Mouse (Mus musculus): ENCODE data around the gene Lars2. TPM values are rescaled to one million over a fixed set of nuclear protein-coding genes. Genes with fewer than 3 reads are reported as not detected.
"Not testable (repeated sequence)": the region's sequence is repeated elsewhere in the genome, so short reads cannot be mapped to it uniquely, and the experiment has no call there.

Lars2 gene
- total RNA-seq (2021): 10 to 100 TPM; 43.7 to 51.3 TPM
- long read RNA-seq, experiment 1, transcript Lars2-201 (21 exons, 3,894 nt): major isoform, 18 of 22 reads
- long read RNA-seq, experiment 1, partial matches to known transcripts: 4 of 22 reads
- long read RNA-seq, experiment 1, other reads (novel, unspliced or antisense): 0 of 22 reads
- long read RNA-seq, experiment 2, transcript Lars2-201 (21 exons, 3,894 nt): major isoform, 19 of 25 reads
- long read RNA-seq, experiment 2, partial matches to known transcripts: 6 of 25 reads
- long read RNA-seq, experiment 2, other reads (novel, unspliced or antisense): 0 of 25 reads

- intact Hi-C loops (cut with DNase I): loop anchor here (5.0 to 10.0 kb wide), 2 partner anchors 105 to 212 kb away; partner anchors contain the start of genes Clec3b and Tmem158
- DNase-seq: peak; percentile 91 to 95
Observed at GRCm38 (mm10) chr9:123366708-123367385, at the start of gene Lars2. Gene Lars2, plus strand, starts transcription at chr9:123366927.

DNA sequence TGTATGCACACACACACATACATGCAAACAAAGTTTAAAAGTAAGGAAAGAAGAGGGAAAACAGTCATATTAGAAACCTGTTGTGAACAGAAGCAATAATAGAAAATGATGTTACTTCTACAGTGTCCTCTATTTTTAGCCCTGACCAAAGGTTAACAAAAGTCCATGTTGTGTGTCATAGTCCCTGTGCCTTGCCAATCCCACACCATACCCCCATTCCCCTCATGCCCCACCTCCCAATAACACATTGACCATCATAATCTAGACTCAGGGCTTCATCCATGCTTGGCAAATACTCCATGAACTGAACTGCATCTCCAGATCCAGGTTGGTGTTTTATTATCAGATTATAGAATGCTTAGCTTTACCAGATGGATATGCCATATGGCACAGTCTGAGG is 40.6 kb upstream of the Lars2 start:
- intact Hi-C loops (cut with DNase I): no loop called here
- DNase-seq: no peak

DNA sequence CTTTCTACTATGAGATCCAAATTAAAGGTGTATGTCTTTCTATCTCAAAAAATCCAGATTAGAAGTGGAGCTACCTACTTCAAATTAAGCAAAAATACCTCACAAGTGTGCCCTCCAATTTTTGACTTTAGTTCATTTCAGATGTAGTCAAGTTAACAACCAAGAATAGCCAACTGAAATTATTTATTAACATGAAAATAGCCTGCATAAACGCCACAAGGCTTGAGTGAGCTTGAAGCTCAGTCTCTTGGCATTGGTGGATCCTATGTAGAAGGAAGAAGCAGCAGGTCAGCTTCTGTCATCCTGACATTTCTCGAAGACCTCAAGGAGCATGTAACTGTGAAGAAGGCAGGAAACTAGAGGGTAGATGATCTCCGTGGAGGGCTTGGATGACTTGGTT is 38.4 kb upstream of the Lars2 start:
- intact Hi-C loops (cut with DNase I): no loop called here
- no peak for DNase-seq

- no peak for DNase-seq
- intact Hi-C loops (cut with DNase I): no loop called here
Observed at GRCm38 (mm10) chr9:123329831-123330230, 36.9 kb upstream of the Lars2 start.

- intact Hi-C loops (cut with DNase I); DNase-seq: not testable (repeated sequence)
Observed at GRCm38 (mm10) chr9:123330271-123330670, 36.5 kb upstream of the Lars2 start.

- intact Hi-C loops (cut with DNase I): no loop called here
- DNase-seq: no peak
Observed at GRCm38 (mm10) chr9:123333479-123333878, 33.2 kb upstream of the Lars2 start.

DNA sequence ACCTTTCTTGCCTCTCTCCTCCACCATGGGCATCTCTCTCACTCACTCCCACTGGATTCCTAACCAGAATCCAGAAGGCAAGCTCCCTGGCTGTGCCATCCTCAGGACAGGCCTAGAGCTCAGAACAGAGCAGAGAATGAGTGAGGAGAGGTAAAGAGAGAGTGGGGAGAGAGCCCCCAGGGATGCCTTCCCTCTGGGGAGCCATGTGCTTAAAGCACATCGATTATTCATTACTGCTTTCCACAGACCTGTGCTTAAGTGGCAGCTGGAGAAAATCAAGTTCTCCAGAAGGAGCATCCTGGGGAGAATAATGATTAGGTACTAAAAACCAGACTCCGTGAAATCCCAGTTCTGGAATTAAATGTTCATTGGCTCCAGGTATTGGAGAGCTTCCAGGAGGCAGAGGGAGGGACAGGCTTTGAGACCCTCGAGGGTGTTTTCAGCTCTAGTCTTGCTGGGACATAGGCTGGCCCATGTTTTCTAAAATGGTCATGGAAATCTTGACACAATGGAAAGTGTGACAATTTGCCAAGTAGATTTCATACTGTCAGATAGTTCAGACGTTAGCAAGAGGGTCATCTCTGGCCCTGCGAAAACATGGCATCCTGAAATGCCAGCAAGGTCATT is 31.6 kb upstream of the Lars2 start:
- intact Hi-C loops (cut with DNase I): no loop called here
- no peak for DNase-seq

DNA sequence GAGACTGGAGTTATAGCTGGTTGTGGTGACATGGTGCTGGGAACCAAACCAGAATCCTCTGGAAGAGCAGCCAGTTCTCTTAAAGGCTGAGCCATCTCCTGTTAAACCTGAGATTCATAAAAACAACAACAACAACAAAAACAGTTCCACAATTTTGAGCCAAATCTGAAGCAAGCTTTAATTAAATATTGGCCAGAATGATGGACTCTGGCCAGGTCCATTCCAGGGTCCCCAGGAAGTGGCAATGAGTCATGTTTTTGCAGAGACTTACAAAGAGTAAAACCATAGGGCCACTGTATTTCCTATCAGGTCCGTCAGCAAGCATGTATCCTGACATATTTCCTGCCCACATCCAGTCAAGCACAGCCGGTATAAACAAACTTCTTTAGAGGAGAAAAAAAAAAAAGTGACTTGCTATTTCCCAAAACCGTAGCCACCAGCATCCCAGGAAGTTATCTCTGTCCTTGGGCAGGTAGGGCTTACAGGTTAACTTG is 27.0 kb upstream of the Lars2 start:
- intact Hi-C loops (cut with DNase I): no loop called here
- DNase-seq: no peak

GRCm38 (mm10) chr9:123341256-123341655 is 25.5 kb upstream of the Lars2 start:
- intact Hi-C loops (cut with DNase I): no loop called here
- no peak for DNase-seq

GRCm38 (mm10) chr9:123343069-123343468 is 23.7 kb upstream of the Lars2 start:
- DNase-seq: no peak
- intact Hi-C loops (cut with DNase I): no loop called here

GRCm38 (mm10) chr9:123349286-123349685 is 17.4 kb upstream of the Lars2 start:
- intact Hi-C loops (cut with DNase I); DNase-seq: not testable (repeated sequence)

GRCm38 (mm10) chr9:123359981-123360380 is 6.7 kb upstream of the Lars2 start:
- intact Hi-C loops (cut with DNase I): loop anchor here (10.0 kb wide), 1 partner anchor 205 kb away; the partner anchor contains the start of gene Clec3b
- DNase-seq: no peak

DNA sequence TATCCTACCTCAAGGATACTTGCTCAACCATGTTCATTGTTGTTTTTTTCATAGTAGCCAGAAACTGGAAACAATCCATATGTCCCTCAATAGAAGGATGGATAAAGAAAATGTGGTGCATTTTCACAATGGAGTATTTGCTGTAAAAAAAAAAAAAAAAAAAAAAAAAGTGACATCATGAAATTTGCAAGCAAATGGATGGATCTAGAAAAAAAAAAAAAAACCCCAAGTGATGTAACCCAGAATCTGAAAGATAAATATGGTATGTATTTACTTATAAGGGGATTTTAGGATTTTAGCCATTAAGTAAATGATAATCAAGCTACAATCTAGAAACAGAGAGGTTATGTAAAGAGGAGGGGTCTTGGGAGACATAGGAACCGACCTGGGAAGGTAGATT is 1.4 kb upstream of the Lars2 start:
- no peak for DNase-seq
- intact Hi-C loops (cut with DNase I): loop anchor here (5.0 to 10.0 kb wide), 2 partner anchors 103 to 211 kb away; partner anchors contain the start of genes Clec3b and Tmem158

DNA sequence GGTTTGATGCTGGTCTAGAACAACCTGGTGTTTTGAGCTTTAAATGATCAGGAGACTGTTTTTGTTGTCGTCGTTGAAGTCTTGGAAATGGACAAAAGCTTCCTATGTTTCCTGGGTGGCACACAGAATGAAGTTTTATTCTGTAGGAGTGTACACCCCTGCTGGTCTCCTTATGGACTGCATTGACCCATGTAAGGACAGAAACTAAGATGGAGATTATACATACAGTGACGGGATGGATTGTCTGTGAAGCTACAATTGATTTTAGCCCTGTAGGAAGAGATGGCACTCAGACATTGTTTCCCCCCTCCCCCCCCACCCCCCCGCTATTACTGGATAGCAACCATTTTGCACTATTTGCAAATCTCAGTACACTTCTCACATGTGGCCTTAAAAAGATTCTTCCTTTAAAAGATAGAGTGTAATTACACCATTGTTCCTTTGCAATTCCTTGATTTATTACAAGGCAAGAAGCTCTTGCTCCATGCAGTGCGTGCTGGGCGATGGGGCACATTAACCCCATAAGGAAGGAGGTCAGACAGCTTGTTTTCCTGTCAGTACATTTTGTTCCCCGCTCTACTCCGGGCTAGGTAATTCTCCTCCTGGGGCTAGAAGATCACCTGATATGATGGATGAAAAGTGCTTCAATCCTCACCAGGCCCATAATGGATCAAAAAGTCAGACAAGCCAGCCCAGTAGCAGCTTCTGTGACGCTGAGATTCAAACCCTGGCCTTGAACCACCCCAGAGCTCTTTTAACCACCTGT is 602 bp upstream of the Lars2 start:
- intact Hi-C loops (cut with DNase I): loop anchor here (5.0 to 10.0 kb wide), 2 partner anchors 104 to 211 kb away; partner anchors contain the start of genes Clec3b and Tmem158
- no peak for DNase-seq

DNA sequence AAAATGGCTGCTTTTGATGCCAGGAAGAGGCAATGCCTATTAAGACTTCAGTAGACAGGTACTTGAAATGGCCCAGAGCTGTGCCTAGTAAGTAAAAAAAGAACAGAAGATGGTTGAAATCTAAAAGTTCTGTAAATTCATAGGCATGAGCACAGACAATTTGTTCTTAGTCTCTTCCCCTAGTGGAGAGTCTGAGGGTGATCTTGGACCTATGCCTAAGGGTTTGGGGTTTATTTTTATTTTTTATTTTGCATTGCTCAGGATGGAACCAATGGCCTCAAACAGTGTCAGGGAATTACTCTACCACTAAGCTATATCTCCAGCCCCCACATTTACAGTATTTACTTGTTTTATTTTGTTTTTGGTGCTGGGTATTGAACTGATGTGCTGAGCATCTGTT is 909 bp downstream of the Lars2 start:
- DNase-seq: no peak
- intact Hi-C loops (cut with DNase I): loop anchor here (5.0 to 10.0 kb wide), 2 partner anchors 105 to 213 kb away; partner anchors contain the start of genes Clec3b and Tmem158

DNA sequence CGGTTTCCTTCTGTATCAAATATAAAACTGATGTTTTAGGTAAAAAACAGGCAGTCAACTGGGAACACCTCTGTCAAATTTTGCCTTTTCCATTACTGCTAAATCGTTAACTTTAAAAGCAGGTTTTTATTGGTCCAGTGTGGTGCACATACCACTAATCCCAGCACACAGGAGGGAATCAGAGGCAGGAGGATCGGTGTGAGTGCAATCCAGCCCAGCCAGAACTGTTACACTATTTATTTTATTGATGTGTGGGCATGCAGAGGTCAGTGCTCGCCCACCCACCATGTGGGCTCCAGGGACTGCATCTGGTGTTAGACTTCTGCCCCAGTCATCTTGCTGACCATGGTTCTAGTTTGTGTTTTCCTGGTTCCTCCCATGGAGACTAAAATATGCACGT is 15.7 kb downstream of the Lars2 start:
- no peak for DNase-seq
- intact Hi-C loops (cut with DNase I): no loop called here

DNA sequence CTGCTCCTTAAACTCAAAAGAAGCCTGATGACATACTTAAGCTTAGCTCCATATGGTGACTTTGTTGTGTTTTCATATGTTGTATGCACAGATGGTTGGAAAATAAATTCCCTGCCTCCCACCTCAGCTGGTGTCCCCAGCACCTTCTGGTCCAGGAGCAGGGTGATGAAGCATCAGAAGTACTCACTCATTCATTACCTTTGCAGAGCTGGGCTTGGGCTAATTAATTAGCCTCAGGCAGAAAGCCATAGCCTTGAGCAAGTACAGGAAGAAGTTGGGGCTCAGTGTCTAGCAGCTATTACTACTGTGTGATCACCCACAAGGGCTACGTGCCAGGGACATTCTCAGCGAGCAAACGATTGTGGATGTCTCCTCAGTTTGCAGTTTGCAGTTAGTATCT is 18.0 kb downstream of the Lars2 start:
- intact Hi-C loops (cut with DNase I): no loop called here
- no peak for DNase-seq

DNA sequence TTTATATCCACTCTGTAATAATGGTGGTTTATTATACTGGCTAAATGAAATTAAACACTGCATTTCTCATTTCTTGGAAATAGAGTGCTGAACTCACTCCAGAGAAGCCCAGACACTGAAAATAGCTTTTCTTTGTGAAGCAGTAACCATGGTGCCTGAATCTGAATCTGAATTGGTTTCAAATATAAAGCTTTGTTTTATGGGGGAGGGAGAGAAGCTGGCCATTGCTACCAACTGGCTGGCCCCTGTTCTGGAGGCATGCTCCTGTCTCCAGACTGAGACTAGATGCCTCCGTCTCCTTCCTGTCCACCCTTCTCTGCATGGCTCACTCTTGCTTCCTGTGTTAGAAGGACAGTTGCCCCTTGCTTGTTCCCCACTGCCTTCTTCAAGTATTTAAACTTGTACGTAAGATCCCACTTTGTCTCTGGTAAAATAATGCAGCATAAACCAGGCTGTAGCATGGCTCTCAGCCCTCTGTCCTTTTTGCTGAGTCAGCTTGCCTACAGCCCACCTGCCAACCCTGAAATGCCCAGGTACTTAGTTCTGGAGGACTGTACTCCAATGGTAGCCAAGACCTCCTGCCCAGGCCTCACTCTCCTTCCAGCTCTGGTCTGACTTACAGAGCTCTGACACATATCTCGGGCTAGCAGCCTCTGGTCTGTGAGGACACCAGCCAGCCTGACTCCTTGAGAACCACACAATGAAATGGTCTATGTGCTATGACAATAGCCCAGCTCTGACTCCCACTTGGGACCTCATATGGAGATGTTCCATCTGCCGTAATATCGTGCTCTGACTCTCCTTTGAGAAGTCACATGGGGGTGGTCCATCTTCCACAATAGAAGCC is 18.8 kb downstream of the Lars2 start:
- no peak for DNase-seq
- intact Hi-C loops (cut with DNase I): no loop called here

DNA sequence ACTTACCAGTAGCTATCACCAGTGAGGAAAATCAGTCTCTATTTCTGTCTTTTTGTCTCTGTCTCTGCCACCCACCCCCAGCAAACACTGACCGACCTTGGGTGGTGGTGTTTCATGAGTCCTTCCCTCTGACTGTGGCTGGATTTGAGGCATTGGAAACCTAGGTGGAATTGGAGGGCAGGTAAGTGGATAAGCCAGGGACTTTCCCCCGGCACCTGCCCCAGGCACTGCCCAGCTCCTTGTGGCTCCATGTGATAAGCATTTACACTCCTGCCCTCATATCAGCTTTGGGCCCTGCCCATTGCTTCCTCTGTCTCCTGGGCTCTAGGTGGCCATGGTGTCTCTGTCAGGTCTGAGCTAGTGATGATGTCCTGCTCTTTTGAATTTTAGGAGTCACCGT is 19.6 kb downstream of the Lars2 start:
- intact Hi-C loops (cut with DNase I): no loop called here

More for the DNA sequence above, 19.6 kb downstream of the Lars2 start:
- no peak for DNase-seq

All from heart, postnatal 14 days (tissue).